Mouse (Mus musculus): ENCODE measurements around the gene Tnni3k. TPM values are rescaled to one million over a fixed set of nuclear protein-coding genes. Genes with fewer than 3 reads are reported as not detected.
"Not testable (repeated sequence)": the region's sequence is repeated elsewhere in the genome, so short reads cannot be mapped to it uniquely, and the experiment has no call there.

Gene Tnni3k
- total RNA-seq, 2 experiments from 2014 or later: 0.40 to 0.77 TPM

GRCm38 (mm10) chr3:154836137-154836536 lies 219.1 kb downstream of the Tnni3k start:
- no peak for DNase-seq (ENCODE audit: low spot score in 2 of 2)

DNA sequence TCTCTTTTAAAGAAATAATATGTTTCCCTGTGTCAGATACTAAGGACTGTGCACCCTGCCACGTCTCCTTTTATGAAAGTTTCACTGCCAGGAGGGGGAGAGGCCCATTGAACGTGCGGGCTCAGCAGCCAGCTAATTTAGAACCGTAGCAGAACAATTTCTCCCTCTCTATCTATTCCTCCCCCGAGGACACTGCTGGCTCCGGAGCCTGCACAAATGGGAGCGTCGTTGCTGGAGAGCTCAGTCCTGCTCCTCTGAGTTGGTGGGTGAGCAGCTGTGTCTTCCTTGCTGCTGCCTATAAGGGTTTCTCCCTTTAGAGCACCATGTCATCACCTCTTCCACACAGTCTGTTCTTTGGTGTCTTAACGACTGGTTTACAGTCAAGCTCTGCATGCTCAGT lies 220.8 kb downstream of the Tnni3k start:
- peak in 1 of 2 experiments; percentile 43 for DNase-seq (ENCODE audit: low spot score in 2 of 2)

DNA sequence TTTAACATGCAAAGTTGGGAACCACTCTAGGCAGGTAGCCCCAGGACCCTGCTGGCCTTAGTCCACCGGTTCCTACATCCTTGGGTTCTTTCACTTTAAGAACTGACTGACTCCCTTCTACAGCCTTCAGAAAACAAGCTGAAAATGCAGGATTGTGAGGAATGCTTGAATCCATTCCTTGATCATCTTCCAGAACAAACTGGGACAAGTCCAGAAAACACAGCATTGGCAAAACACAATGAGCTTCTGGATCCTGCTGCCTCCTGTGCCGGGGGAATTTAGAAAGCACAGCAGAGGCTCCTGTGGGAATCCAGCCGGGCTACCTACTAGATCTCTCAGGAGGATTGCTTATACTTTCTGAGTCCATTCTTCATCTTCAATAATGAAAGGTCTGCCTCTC lies 229.5 kb downstream of the Tnni3k start:
- peak; percentile 35 to 39 for DNase-seq (ENCODE audit: low spot score in 2 of 2)

- DNase-seq (ENCODE audit: low spot score in 2 of 2): no peak
These were observed 230.5 kb downstream of the Tnni3k start for GRCm38 (mm10) chr3:154824713-154825112.

DNA sequence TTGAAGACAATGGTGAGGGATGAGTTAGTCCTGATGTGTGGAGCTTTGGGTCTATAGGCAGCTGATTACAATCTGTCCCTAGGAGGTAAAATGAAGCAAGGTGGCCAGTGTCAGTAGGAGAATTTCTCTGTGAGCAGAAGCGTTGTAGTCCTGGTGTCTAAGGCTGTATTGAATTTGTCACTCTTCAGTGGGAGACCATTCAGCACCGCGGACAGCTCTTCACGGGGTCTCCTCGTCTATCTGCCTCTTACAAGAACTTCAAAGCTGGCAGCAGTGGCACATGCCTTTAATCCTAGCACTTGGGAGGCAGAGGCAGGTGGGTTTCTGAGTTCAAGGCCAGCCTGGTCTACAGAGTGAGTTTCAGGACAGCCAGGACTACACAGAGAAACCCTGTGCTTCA lies 235.5 kb downstream of the Tnni3k start:
- DNase-seq (ENCODE audit: low spot score in 2 of 2): not testable (repeated sequence)

DNA sequence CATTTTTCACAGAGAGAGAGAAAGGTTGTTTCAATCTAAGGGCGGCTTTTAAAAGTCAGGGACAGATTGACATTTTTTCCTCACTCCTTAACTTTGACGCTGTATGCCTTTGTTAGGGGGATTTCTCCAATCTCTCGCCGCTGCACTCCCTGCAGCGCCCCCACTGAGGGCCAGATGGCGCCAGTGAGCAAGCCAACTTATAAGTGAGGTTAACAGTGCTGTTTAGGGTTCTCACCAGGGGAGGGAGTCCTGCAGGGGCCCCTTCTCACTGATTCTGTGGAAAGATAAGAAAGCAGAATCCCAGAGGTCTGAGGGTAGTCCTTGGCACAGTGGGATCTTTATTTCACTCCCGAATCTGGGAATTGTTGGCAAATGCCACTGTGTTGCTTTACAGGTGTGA lies 237.5 kb downstream of the Tnni3k start:
- peak; percentile 79 to 84 for DNase-seq (ENCODE audit: low spot score in 2 of 2)

DNA sequence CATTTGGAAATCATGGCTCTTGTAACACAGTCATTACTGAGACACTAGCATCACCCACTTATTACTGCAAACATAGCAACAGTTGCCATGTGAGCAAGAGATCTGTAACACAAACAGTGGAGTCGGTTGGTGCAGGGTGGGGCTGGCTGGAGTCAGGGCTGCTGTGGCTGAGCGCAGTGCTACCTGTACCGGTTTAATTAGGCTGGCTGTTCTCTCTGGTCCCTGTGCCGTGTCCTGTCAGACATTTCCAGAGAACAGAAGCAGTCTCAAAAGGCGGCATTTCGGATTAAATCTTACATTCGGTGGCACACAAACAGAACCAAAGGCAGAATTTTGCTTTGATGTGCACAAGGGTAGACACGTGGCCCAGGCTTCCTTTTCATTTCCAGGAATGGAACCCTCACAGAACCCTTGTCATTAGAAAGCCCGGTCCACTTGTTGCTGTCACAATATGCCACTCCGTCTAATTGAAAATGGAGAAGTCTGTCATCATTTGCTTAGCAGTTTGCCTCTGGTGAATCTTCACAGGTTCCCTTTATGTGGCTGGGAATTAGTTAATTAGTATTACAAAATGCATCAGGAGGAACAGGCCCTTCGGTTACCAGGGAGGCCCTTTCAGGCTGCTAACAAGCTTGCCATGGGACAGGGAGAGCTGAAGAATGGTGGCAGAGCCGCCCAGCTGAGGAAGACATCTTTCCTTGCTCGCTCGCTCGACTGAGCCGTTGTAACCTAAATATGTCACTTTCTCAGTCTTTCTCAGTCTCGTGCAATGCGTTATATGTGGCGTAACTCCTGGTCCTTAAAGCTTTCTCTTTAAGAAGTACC lies 238.2 kb downstream of the Tnni3k start:
- DNase-seq (ENCODE audit: low spot score in 2 of 2): peak in 1 of 2 experiments; percentile 50

GRCm38 (mm10) chr3:154816231-154816630 lies 239.0 kb downstream of the Tnni3k start:
- DNase-seq (ENCODE audit: low spot score in 2 of 2): no peak

DNA sequence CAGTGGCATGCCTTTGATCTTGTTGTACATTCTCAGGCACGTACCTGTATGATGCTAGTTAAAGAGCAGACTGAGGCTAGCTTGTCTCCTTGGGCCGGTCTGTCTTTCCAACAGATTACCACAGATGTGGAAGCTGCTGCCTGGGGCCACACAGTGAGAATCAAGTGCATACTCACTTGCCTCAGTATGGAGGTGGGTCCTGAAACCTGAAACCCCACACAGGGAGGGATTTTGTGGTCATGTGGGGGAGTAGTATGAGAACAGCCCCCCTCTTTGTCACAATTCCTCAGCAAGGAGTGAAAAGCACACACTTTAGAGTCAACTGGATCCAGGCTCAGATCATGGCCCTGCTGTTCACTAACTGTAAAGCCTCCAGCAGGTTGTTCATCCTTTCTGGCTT lies 239.6 kb downstream of the Tnni3k start:
- DNase-seq (ENCODE audit: low spot score in 2 of 2): no peak

DNA sequence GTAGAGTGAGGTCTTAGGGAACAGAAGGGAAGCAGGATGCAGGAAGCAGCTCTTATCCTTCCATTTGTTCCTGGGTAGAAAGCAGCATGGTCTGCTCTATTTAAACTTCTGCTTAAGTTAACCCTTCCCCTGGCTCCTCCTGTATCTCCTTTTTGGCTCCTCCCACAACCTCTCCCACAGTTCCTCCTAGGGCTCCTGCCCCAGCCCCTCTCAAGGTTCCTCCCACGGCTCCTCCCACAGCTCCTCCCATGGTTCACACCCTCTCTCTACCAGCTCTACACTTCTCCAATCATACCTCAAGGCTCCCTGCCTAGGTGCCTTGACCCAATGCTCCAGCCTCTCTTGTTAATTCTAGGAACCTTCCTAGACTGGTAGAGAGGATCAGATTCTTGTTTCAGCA lies 242.3 kb downstream of the Tnni3k start:
- no peak for DNase-seq (ENCODE audit: low spot score in 2 of 2)

- no peak for DNase-seq (ENCODE audit: low spot score in 2 of 2)
These were observed 243.4 kb downstream of the Tnni3k start for GRCm38 (mm10) chr3:154811833-154812232.

- no peak for DNase-seq (ENCODE audit: low spot score in 2 of 2)
These were observed 243.9 kb downstream of the Tnni3k start for GRCm38 (mm10) chr3:154811281-154811680.

- no peak for DNase-seq (ENCODE audit: low spot score in 2 of 2)
These were observed 244.8 kb downstream of the Tnni3k start for GRCm38 (mm10) chr3:154810273-154810870.

DNA sequence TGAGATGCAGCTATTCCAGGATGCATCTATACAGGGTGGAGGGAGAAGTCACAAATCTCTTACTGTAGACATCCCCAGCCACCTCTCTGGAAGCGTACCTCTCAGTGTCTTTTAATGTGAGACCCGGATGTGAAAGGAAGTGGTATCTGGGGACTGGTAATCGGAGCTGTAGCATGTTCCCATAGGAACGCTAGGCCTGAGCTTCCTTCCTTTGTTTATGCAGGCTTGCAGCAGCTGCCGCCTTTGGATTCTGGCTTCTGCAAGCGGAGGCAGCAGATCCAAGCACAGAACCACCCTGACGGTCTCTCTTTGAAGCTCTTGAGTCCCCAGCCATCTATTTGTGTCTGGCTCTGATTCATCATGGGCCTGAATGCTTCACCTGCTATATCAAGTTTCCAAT lies 248.6 kb downstream of the Tnni3k start:
- DNase-seq (ENCODE audit: low spot score in 2 of 2): peak; percentile 44 to 58

DNA sequence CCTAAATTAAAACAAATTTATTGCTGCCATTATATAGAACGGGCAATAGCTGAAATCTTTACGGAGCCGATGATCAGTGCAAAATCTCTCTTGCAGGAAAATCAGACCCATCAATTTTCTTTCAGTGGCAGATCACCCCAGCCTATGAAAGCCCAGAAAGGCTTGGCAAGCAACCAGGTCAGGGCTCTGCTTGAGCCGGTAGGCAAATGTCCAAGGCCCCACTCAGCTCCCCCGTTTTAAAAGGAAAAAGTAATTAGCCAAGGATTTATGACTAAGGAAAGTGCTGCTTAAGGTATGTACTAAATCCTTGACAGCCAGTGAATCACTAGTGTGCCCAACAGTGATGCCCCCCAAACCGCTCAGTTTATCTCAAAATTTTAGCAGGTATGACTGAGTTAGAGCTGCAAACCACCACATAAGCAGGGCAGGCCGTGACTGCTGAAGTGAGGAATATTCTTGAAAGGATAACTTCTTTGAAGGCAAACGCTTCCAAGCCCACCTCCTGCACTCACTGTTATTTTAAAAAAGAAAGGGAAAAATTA lies 254.2 kb downstream of the Tnni3k start:
- DNase-seq (ENCODE audit: low spot score in 2 of 2): no peak

- no peak for DNase-seq (ENCODE audit: low spot score in 2 of 2)
These were observed 254.8 kb downstream of the Tnni3k start for GRCm38 (mm10) chr3:154800454-154800853.

- no peak for DNase-seq (ENCODE audit: low spot score in 2 of 2)
These were observed 256.4 kb downstream of the Tnni3k start for GRCm38 (mm10) chr3:154798806-154799205.

DNA sequence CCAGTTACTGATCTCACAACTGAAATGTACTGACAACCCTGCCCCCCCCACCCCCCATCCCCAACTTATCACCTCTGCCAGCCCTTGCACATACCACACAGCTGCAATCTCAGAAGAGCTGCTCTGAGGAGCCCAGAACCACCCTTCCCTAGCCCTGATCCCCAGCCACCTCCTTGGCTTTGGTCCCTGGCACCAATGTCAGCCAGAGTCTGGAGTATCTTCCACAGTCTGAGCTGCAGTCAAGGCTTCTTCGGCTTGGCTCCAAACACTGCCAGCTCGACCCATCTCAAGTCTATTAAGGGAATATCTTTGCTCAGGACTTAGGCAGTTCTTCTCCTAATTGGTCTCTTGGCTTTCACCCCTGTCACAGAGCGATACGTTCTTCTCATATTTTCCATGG lies 261.6 kb downstream of the Tnni3k start:
- DNase-seq (ENCODE audit: low spot score in 2 of 2): no peak

GRCm38 (mm10) chr3:154787611-154788010 lies 267.6 kb downstream of the Tnni3k start:
- DNase-seq (ENCODE audit: low spot score in 2 of 2): no peak

GRCm38 (mm10) chr3:154786354-154786753 lies 268.9 kb downstream of the Tnni3k start:
- no peak for DNase-seq (ENCODE audit: low spot score in 2 of 2)

DNA sequence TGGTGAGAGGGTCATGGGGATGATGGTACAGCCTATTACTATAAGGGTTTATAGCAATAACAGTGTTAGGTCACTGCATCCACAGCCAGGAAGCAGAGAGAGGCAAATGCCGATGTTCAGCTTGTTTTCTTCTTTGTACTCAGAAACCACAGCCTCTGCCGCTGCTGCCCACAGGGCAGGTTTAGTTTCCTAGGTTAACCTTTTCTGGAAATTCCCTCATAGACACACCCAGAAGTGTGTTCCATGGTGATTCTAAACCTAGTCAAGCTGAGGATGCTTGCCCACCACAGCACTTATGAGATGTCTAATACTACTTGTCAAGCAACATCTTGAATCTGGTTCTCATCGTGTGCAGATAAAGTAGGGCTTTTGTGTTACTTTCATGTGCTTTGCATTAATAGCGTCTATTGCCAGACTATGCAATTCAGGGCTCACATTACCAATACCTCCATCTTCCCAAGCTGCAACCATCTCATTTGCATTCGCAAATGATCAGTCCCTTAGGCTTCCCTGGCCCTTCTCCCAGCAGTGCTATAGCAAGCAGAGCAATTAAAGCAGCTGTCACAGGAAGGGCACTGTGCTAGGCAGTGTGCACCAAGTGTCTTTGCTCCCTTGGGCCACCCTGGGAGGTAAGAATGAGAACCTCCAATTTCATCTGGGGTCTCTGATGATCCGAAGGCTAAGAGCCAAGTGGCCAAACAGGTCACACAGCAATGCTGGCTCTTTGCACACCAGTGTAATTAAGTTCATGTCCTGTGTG lies 276.2 kb downstream of the Tnni3k start:
- no peak for DNase-seq (ENCODE audit: low spot score in 2 of 2)

- no peak for DNase-seq (ENCODE audit: low spot score in 2 of 2)
These were observed 283.6 kb downstream of the Tnni3k start for GRCm38 (mm10) chr3:154771651-154772050.
